Comparison of ENCODE assay signal across 10 mouse cellular contexts in the genomic region with DNA sequence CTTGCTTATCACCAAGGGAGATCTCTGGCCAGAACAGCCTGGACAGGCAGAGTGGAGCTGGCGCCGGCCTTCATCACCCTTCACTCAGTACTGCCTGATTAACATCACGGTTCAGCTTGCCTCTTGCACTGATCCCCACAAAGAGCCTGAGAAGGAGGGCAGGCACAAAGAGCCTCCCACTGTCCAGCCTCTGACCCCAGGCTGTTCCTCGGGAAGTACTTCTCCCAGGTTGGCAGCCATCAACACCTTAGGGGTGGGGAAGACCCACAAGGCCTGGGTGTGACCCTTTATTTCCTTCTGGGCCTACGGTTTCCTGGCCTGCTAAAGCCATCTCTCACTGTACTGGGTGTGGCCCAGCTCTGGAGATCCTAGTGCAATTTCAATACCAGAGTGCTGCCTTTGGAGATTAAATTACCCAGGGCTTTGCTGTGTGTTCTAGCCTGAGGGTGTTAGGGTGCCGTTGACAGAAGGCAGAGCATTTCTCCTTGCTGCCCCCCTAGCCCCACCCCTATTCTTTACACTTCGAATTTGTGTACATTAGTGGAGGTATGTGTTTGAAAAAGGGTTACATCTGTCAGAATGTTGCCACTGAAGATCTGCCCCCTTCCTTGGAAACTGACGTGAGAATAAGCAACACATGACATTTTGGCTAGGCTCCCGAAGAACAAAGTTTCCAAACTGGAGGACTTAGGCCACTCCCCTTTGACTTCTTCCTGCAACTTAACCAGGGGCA.
DNase-seq lines count a peak whose midpoint lies in the region; ATAC-seq lines count a peak whose summit lies in the region.
"Had no signal": no experiment of that assay in that cellular context is flagged by ENCODE, and none has a peak within 500 bp of the region (broad histone marks: within the 10 kb centered on the region; RNA-seq: fewer than 3 reads in every experiment).

No protein-coding gene starts in this region.

- WGBS in embryonic facial prominence, embryonic 11.5 days: 39% methylated on average over 9 of the region's 9 CpGs
- 41% methylated on average over 9 of the region's 9 CpGs for WGBS in intestine, embryonic 16.5 days
- 19% methylated on average over 9 of the region's 9 CpGs for WGBS in lung, embryonic 16.5 days

- H3K9me3 ChIP-seq in embryonic facial prominence, embryonic 11.5 days (replicated peaks; ENCODE audit: control insufficient read depth, low read length): no peaks in the 10 kb centered on the region
- no peaks in the 10 kb centered on the region for H3K9me3 ChIP-seq in intestine, embryonic 16.5 days (ENCODE audit: control insufficient read depth, low read length)
- no peaks in the 10 kb centered on the region for H3K9me3 ChIP-seq in lung, embryonic 16.5 days (ENCODE audit: control insufficient read depth, low read length)
- H3K9me3 ChIP-seq: limb, embryonic 15.5 days; neural tube, embryonic 13.5 days had no signal

- 0 out of 2 replicates have a peak, but pooled peaks have one; percentile 30 for ATAC-seq in embryonic facial prominence, embryonic 11.5 days (replicated peaks; ENCODE audit: insufficient number of reproducible peaks, low FRiP score, low TSS enrichment, low read depth)
- ATAC-seq in intestine, embryonic 16.5 days: peak; percentile 42; the same call in 1 of the 2 replicates
- ATAC-seq in lung, embryonic 16.5 days (ENCODE audit: low read depth): peak; percentile 88
- ATAC-seq in cerebellum, adult (ENCODE audit: insufficient number of reproducible peaks, low FRiP score, low TSS enrichment): no peak

- H3K4me1 ChIP-seq in brown adipose tissue, adult 24 weeks (ENCODE audit: control insufficient read depth, insufficient read depth, insufficient read length, low read length): peaks cover 20% of the 10 kb centered on the region
- no peaks in the 10 kb centered on the region; the same call in 1 of the 2 replicates for H3K4me1 ChIP-seq in embryonic facial prominence, embryonic 11.5 days (ENCODE audit: control insufficient read depth, insufficient read depth, low read length)
- H3K4me1 ChIP-seq in intestine, embryonic 16.5 days (ENCODE audit: control insufficient read depth, insufficient read depth, low read length): peaks cover 17% of the 10 kb centered on the region
- peaks cover 39% of the 10 kb centered on the region for H3K4me1 ChIP-seq in lung, embryonic 16.5 days (replicated peaks; ENCODE audit: control insufficient read depth, insufficient read depth, low read length)

- peak overlapping the region; percentile 91 for H3K27ac ChIP-seq in brown adipose tissue, adult 24 weeks (replicated peaks; ENCODE audit: low read depth, low read length)
- no peak overlapping the region for H3K27ac ChIP-seq in embryonic facial prominence, embryonic 11.5 days (replicated peaks; ENCODE audit: low read depth, low read length)
- no peak overlapping the region for H3K27ac ChIP-seq in intestine, embryonic 16.5 days (ENCODE audit: low read length)
- H3K27ac ChIP-seq in lung, embryonic 16.5 days (ENCODE audit: low read length): peak overlapping the region; percentile 70
- H3K27ac ChIP-seq: limb, embryonic 15.5 days; neural tube, embryonic 13.5 days had no signal

- no peak overlapping the region for H3K4me2 ChIP-seq in embryonic facial prominence, embryonic 11.5 days (ENCODE audit: low read depth, low read length)
- H3K4me2 ChIP-seq in intestine, embryonic 16.5 days (ENCODE audit: low read depth, low read length): no peak overlapping the region
- H3K4me2 ChIP-seq in lung, embryonic 16.5 days (ENCODE audit: low read depth, low read length): no peak overlapping the region
- H3K4me2 ChIP-seq: limb, embryonic 15.5 days; neural tube, embryonic 13.5 days had no signal

- no peaks in the 10 kb centered on the region for H3K36me3 ChIP-seq in embryonic facial prominence, embryonic 11.5 days (replicated peaks; ENCODE audit: control insufficient read depth, insufficient read depth, low read depth, low read length)
- H3K36me3 ChIP-seq in intestine, embryonic 16.5 days (ENCODE audit: control insufficient read depth, insufficient read depth, low read length): no peaks in the 10 kb centered on the region
- no peaks in the 10 kb centered on the region for H3K36me3 ChIP-seq in lung, embryonic 16.5 days (ENCODE audit: control insufficient read depth, insufficient read depth, low read length)
- H3K36me3 ChIP-seq: limb, embryonic 15.5 days; neural tube, embryonic 13.5 days had no signal

- H3K9ac ChIP-seq in embryonic facial prominence, embryonic 11.5 days (replicated peaks; ENCODE audit: low read length): no peak overlapping the region
- H3K9ac ChIP-seq in intestine, embryonic 16.5 days (ENCODE audit: low read depth, low read length): no peak overlapping the region
- peak overlapping the region; percentile 12 for H3K9ac ChIP-seq in lung, embryonic 16.5 days (ENCODE audit: low read length)
- H3K9ac ChIP-seq: limb, embryonic 15.5 days; neural tube, embryonic 13.5 days had no signal

- H3K4me3 ChIP-seq in brown adipose tissue, adult 24 weeks (ENCODE audit: insufficient read depth, low read depth, low read length): no peak overlapping the region
- H3K4me3 ChIP-seq in embryonic facial prominence, embryonic 11.5 days (ENCODE audit: low read depth, low read length): no peak overlapping the region
- no peak overlapping the region for H3K4me3 ChIP-seq in intestine, embryonic 16.5 days (ENCODE audit: low read length)
- no peak overlapping the region for H3K4me3 ChIP-seq in lung, embryonic 16.5 days (ENCODE audit: low read length)
- H3K4me3 ChIP-seq: limb, embryonic 15.5 days; neural tube, embryonic 13.5 days had no signal

- H3K27me3 ChIP-seq in embryonic facial prominence, embryonic 11.5 days (ENCODE audit: control insufficient read depth, insufficient read depth, low read length): no peaks in the 10 kb centered on the region
- H3K27me3 ChIP-seq in intestine, embryonic 16.5 days (replicated peaks; ENCODE audit: control insufficient read depth, insufficient read depth, low read length): no peaks in the 10 kb centered on the region
- no peaks in the 10 kb centered on the region for H3K27me3 ChIP-seq in lung, embryonic 16.5 days (ENCODE audit: control insufficient read depth, insufficient read depth, low read depth, low read length)
- H3K27me3 ChIP-seq: limb, embryonic 15.5 days; neural tube, embryonic 13.5 days had no signal

- DNase-seq in embryonic facial prominence, embryonic 11.5 days (ENCODE audit: low spot score): peak; percentile 42
- DNase-seq in liver: no peak
- DNase-seq in right cerebral cortex, adult 18-20 months: no peak
- no peak for DNase-seq in frontal cortex, adult 2 months (ENCODE audit: extremely low spot score in 1 of 2, low spot score in 1 of 2)

Comparison
In these comparisons a context has a peak if more than half of its experiments do, and no peak if none do; other contexts are left out.
1. H3K27ac ChIP-seq: peak in brown adipose tissue, adult 24 weeks (single experiment) and lung, embryonic 16.5 days (single experiment); none in embryonic facial prominence, embryonic 11.5 days (single experiment) and intestine, embryonic 16.5 days (single experiment).